Mouse (Mus musculus) forebrain, embryonic 10.5 days (tissue): Measurements from ENCODE around the gene Kcng3. TPM values are rescaled to one million over a fixed set of nuclear protein-coding genes. Genes with fewer than 3 reads are reported as not detected.

Source experiments
- DNase-seq: peaks from one replicate; pipeline ENCODE4 v3.0.0-alpha.2; 2017; ENCODE audit warnings: low spot score; ENCODE audit errors: extremely low spot score
- H3K27ac ChIP-seq: fragments of 300-500 bp; sonication (generic); 2 replicates; pipeline ENCODE4 v1.5.1; 2016; ENCODE audit warnings: mild to moderate bottlenecking
- H3K27me3 ChIP-seq: fragments of 300-500 bp; sonication (generic); 2 replicates; pipeline ENCODE4 v1.6.1; 2016; ENCODE audit warnings: mild to moderate bottlenecking; ENCODE audit not compliant: poor library complexity, severe bottlenecking
- H3K36me3 ChIP-seq: fragments of 300-500 bp; sonication (generic); replicated peaks from 2 replicates; pipeline ENCODE4 v1.6.1; 2016; ENCODE audit warnings: mild to moderate bottlenecking, moderate library complexity
- H3K4me1 ChIP-seq: fragments of 300-500 bp; sonication (generic); 2 replicates; pipeline ENCODE4 v1.6.1; 2016
- H3K4me3 ChIP-seq: fragments of 300-500 bp; sonication (generic); 2 replicates; pipeline ENCODE4 v1.5.1; 2016; ENCODE audit warnings: mild to moderate bottlenecking, moderate library complexity
- H3K9me3 ChIP-seq: fragments of 300-500 bp; sonication (generic); 2 replicates; pipeline ENCODE4 v1.6.1; 2016; ENCODE audit warnings: mild to moderate bottlenecking, moderate library complexity
- WGBS: fragments of 180-500 bp; shearing (Covaris S2); methylation state at CpG from one replicate; pipeline ENCODE4 v1.1.7; 2016; 5-methylcytosine and 5-hydroxymethylcytosine counted together
- polyA plus RNA-seq: library from polyadenylated mRNA; unstranded; fragments of >200 nt; fragmentation: Nextera tagmentation; extraction: Ambion mirVana; gene quantifications from 2 replicates; pipeline ENCODE4 v1.2.1, GENCODE M21; 2016

Gene Kcng3
- not detected in 2 replicates for polyA plus RNA-seq

DNA sequence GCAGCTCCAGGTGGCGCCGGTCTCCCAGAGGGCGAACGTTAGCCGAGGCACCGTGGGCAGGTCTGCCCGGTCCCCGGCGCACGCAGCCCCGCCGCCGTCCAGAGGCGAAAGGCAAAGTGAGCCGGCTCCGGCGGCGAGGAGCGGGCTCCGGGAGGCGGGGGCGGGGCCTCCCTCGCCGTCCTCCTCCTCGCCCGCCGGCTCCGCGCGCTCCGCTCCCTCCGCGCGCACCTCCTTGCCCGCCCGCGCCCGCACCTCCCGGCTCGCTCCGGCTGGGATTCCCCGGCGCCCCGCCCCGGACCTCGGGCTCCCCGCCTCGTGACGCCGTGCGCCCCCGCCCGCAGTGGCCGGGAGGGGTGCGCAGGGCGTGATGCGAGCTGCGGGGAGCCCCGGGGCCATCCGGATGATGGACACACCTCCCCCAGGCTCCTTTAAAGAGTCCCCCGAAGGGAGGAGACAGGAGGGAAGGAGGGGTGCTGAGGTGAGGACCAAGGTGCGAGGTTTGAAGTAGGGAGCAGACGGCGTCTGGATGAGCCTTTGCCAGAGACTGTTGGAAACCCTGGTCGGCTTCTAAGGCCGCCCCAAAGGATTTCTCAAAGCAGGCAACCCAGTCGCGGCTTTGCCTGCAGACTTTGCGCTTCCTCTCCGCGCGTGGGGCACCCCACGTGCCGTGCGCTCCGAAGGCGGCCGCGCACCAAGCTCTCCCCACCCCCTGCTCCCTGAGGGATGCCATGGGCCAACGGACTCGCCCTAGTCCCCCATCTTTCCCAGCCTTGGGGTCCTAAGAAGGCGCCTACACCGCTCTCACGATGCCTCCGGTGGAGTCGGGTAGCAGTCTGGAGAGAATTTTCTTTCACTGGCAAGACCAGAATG, at the start of gene Kcng3:
Gene Kcng3 (minus strand): TSS at position 113 of the 870 bp plus-strand sequence.
- peaks cover 97% of the 10 kb centered on the region for H3K27me3 ChIP-seq
- no peaks in the 10 kb centered on the region; the same call in 1 of the 2 replicates for H3K9me3 ChIP-seq
- H3K4me1 ChIP-seq = peaks cover 33% of the 10 kb centered on the region
- 1% methylated on average over 85 of the region's 86 CpGs for WGBS
- H3K4me3 ChIP-seq = peak within 1 kb of the TSS; percentile 60
- H3K36me3 ChIP-seq = no peaks in the 10 kb centered on the region
- H3K27ac ChIP-seq = peak within 1 kb of the TSS; percentile 58; the same call in 1 of the 2 replicates
- peak; percentile 57 for DNase-seq

GRCm38 (mm10) chr17:83677370-83677769, 45.7 kb upstream of the Kcng3 start:
- Histone ChIP-seq H3K9me3 (no peaks in the 10 kb centered on the region), H3K4me1 (no peaks in the 10 kb centered on the region), H3K27me3 (no peaks in the 10 kb centered on the region), H3K27ac (no peak overlapping the region), H3K36me3 (no peaks in the 10 kb centered on the region), H3K4me3 (no peak overlapping the region)
- WGBS = 76% methylated on average over 1 of the region's 1 CpGs
- no peak for DNase-seq

DNA sequence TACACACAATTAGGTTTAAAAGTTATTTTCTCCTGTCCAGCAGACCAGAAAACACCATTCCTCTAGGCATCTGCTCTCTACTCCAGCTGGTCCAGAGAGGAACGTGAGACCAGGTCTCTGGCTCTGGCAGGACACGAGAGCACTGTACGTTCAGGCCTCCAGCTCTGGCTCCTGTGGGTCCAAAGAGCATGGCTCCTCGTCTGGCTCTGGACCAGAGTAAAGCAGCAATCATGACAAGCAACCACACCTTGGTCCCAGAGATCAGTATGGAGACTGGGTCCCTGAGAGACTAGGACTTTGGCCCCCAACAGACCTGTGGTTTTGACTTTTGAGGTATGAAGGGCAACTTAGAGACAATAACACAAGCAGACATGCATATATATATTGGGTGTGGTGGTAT, 41.0 kb upstream of the Kcng3 start:
- DNase-seq = no peak
- WGBS = 83% methylated on average over 4 of the region's 4 CpGs
- Histone ChIP-seq H3K4me3 (no peak overlapping the region), H3K9me3 (no peaks in the 10 kb centered on the region), H3K27me3 (no peaks in the 10 kb centered on the region), H3K4me1 (0 out of 2 replicates have a peak, but pooled peaks cover 4% of the 10 kb centered on the region), H3K27ac (no peak overlapping the region), H3K36me3 (no peaks in the 10 kb centered on the region)

DNA sequence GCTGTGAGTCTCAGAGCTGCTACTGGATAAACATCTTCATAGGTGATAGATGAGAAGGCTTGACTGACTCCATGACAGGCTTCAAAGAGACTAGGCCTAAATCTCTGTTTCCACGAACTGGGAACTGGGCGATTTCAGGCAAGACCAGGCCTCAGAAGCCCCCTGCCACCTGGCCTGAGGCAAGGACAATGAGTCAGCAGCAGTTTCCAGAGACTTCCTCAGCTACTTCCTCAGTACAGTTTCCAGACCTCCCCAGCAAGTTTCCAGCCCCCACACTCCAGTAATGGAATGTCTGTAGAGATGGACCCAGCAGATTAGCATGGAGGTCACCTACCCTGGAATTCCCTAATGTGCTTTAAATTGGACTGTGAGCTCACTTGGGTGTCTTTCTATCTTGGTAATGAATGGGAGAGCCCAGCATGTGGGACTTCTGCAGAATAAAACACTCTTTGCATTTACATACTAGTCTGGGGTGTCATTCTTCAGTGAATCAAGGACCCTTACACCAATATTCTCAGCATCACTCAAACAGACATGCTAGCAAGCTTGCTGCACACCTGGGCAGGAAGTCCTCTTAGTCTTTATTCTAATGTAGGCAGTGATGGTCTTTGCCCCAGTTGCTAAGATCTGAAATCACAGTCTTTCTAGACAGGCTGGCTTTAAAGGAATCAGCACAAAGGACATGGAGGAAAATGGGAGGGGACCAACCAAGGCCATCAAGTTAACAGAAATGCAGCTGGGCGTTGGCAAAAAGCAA, 36.4 kb upstream of the Kcng3 start:
- no peak for DNase-seq
- WGBS = 88% methylated on average over 3 of the region's 3 CpGs
- 0 out of 2 replicates have a peak, but pooled peaks cover 4% of the 10 kb centered on the region for H3K4me1 ChIP-seq
- no peaks in the 10 kb centered on the region for H3K27me3 ChIP-seq
- H3K4me3 ChIP-seq = no peak overlapping the region
- H3K36me3 ChIP-seq = no peaks in the 10 kb centered on the region
- H3K27ac ChIP-seq = no peak overlapping the region
- H3K9me3 ChIP-seq = no peaks in the 10 kb centered on the region

DNA sequence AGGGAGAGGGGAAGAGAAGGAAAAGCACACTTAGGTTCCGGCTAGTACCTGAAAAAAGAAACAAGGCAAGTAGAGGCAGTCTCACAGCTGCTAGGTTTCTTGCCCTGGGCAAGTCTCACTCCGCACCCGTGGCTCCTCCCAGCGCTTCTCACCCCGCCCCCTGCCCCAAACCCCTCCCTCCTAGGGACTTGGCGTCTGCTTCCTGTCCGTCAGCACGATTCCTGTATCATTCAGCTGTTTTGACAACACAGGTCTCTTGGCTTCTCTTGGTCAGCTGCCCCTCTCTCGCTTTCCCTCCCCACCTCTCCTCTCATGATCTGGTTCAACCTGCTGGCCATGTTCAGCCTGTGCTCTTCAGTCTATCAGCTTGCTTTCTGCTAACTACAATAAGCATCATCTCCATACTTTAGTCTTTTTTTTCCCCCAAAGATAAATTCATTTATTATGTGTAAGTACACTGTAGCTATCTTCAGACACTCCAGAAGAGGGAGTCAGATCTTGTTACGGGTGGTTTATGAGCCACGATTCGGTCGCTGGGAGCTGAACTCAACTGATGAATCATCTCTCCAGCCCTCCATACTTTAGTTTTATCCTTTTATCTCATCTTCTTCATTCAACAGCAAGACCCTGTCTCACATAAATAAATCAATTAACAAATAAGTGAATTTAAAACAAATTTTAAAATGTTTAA, 35.0 kb upstream of the Kcng3 start:
- no peak overlapping the region for H3K4me3 ChIP-seq
- no peak for DNase-seq
- 84% methylated on average over 13 of the region's 13 CpGs for WGBS

DNA sequence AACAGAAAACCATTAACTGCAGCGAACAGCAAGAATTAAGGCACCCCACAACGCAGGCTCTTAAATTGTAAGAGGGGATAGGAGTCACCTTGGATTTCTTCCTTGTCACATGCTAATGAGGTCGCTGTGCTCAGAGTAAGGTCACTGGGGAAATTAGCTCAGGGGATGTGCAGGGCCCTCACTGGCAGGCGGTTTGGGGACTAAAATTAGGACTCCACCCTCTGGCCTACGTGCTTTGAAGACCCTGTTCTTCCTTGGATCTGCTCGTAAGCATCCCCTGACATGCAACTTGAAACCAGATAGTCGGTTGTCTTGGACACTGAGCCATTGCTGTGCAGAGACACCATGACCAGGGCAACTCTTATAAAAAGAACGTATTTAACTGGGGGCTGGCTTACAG, 33.1 kb upstream of the Kcng3 start:
- Histone ChIP-seq H3K27me3 (no peaks in the 10 kb centered on the region), H3K4me1 (0 out of 2 replicates have a peak, but pooled peaks cover 4% of the 10 kb centered on the region), H3K4me3 (no peak overlapping the region), H3K36me3 (no peaks in the 10 kb centered on the region), H3K9me3 (no peaks in the 10 kb centered on the region), H3K27ac (no peak overlapping the region)
- 45% methylated on average over 8 of the region's 8 CpGs for WGBS
- no peak for DNase-seq

More for the DNA sequence above, 35.0 kb upstream of the Kcng3 start:
- Histone ChIP-seq H3K36me3 (no peaks in the 10 kb centered on the region), H3K27ac (no peak overlapping the region), H3K9me3 (no peaks in the 10 kb centered on the region), H3K4me1 (0 out of 2 replicates have a peak, but pooled peaks cover 4% of the 10 kb centered on the region), H3K27me3 (no peaks in the 10 kb centered on the region)

- DNase-seq = no peak
- H3K9me3 ChIP-seq = no peaks in the 10 kb centered on the region
- no peaks in the 10 kb centered on the region for H3K36me3 ChIP-seq
- no peak overlapping the region for H3K4me3 ChIP-seq
- H3K27me3 ChIP-seq = no peaks in the 10 kb centered on the region
- WGBS = 76% methylated on average over 1 of the region's 1 CpGs
- H3K4me1 ChIP-seq = peaks cover 4% of the 10 kb centered on the region; the same call in 1 of the 2 replicates
- H3K27ac ChIP-seq = no peak overlapping the region
Observed at GRCm38 (mm10) chr17:83658943-83659342, 27.2 kb upstream of the Kcng3 start.

GRCm38 (mm10) chr17:83657375-83657774, 25.7 kb upstream of the Kcng3 start:
- no peaks in the 10 kb centered on the region for H3K9me3 ChIP-seq
- H3K27me3 ChIP-seq = no peaks in the 10 kb centered on the region
- H3K27ac ChIP-seq = no peak overlapping the region
- WGBS = 75% methylated on average over 9 of the region's 9 CpGs
- H3K36me3 ChIP-seq = no peaks in the 10 kb centered on the region
- H3K4me1 ChIP-seq = peaks cover 4% of the 10 kb centered on the region; the same call in 1 of the 2 replicates
- H3K4me3 ChIP-seq = no peak overlapping the region
- DNase-seq = no peak

DNA sequence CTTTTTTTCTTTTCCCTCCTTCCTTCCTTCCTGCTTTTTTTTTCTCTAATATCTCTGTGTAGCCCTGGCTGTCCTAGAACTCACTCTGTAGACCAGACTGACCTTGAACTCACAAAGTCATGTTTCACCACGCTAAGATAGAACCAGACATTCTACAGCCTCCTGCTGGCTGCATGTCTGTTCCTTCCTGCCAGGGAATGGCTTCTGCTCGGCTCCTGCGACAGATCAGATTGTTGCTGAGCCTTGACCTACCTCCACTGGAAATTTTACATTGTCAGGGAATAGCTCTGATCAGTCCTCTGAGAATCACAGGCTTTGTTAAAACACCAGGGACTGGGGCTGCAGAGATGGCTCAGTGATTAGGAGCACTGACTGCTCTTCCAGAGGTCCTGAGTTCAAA, 24.0 kb upstream of the Kcng3 start:
- DNase-seq = no peak
- H3K36me3 ChIP-seq = no peaks in the 10 kb centered on the region
- no peaks in the 10 kb centered on the region for H3K27me3 ChIP-seq
- H3K27ac ChIP-seq = no peak overlapping the region
- WGBS = 74% methylated on average over 3 of the region's 3 CpGs
- no peaks in the 10 kb centered on the region for H3K9me3 ChIP-seq
- peaks cover 4% of the 10 kb centered on the region; the same call in 1 of the 2 replicates for H3K4me1 ChIP-seq
- H3K4me3 ChIP-seq = no peak overlapping the region

DNA sequence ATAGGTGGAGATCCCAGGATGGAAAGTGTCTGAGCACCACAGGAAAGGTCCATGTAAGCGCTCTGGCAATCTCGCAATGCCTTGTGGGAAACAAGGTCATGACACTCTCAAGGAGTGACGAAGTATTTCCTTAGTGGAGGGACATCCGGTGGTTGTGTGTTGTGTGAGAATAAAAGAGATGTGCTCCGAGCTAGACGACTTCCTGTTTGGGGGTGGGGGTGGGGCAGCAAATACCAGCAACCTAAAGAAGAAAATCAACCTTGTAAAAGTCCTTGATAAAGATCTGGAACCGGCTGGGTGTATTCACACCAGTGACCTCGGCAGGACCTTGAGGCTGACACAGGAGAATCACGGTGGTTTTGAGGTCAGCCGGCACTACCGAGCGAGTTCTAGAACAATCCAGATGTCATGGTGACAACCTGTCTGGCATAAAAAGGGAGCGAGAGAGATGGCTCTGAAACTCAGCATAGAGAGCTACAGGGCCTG, 23.0 kb upstream of the Kcng3 start:
- 85% methylated on average over 13 of the region's 13 CpGs for WGBS
- peak overlapping the region; percentile 46; the same call in 1 of the 2 replicates for H3K27ac ChIP-seq
- no peaks in the 10 kb centered on the region for H3K36me3 ChIP-seq
- no peaks in the 10 kb centered on the region for H3K9me3 ChIP-seq
- DNase-seq = no peak
- H3K27me3 ChIP-seq = no peaks in the 10 kb centered on the region
- peaks cover 4% of the 10 kb centered on the region; the same call in 1 of the 2 replicates for H3K4me1 ChIP-seq
- no peak overlapping the region for H3K4me3 ChIP-seq

GRCm38 (mm10) chr17:83653635-83654034, 21.9 kb upstream of the Kcng3 start:
- no peak for DNase-seq
- H3K36me3 ChIP-seq = no peaks in the 10 kb centered on the region
- no peak overlapping the region for H3K4me3 ChIP-seq
- 88% methylated on average over 3 of the region's 3 CpGs for WGBS
- H3K27ac ChIP-seq = no peak overlapping the region
- no peaks in the 10 kb centered on the region for H3K27me3 ChIP-seq
- H3K4me1 ChIP-seq = peaks cover 4% of the 10 kb centered on the region; the same call in 1 of the 2 replicates
- H3K9me3 ChIP-seq = no peaks in the 10 kb centered on the region
